Mouse (Mus musculus) stomach, postnatal 0 days (tissue): ENCODE measurements around the gene Tgfbr3. TPM values are rescaled to one million over a fixed set of nuclear protein-coding genes. Genes with fewer than 3 reads are reported as not detected.

ENCODE experiments used
- ATAC-seq: fragments of 200-750 bp; cut with Nextera tagmentation; 2 replicates; pipeline ENCODE4 v1.8.0; 2017; ENCODE audit not compliant: low FRiP score, low TSS enrichment
- DNase-seq: peaks from one replicate; pipeline ENCODE4 v3.0.0-alpha.2; 2016; ENCODE audit warnings: low spot score
- H3K27ac ChIP-seq: fragments of 300-500 bp; sonication (generic); replicated peaks from 2 replicates; pipeline ENCODE4 v1.5.1; 2014; ENCODE audit warnings: mild to moderate bottlenecking, control low read depth
- H3K27me3 ChIP-seq: fragments of 300-500 bp; sonication (generic); 2 replicates; pipeline ENCODE4 v1.6.1; 2014; ENCODE audit warnings: low read length; ENCODE audit not compliant: control insufficient read depth, insufficient read depth
- H3K36me3 ChIP-seq: fragments of 300-500 bp; sonication (generic); 2 replicates; pipeline ENCODE4 v1.6.1; 2014; ENCODE audit warnings: low read length, mixed read lengths; ENCODE audit not compliant: control insufficient read depth, insufficient read depth
- H3K4me1 ChIP-seq: fragments of 300-500 bp; sonication (generic); replicated peaks from 2 replicates; pipeline ENCODE4 v1.6.1; 2014; ENCODE audit warnings: antibody characterized with exemption; ENCODE audit not compliant: control insufficient read depth, insufficient read depth
- H3K4me2 ChIP-seq: fragments of 300-500 bp; sonication (generic); replicated peaks from 2 replicates; pipeline ENCODE4 v1.6.1; 2014; ENCODE audit warnings: low read depth, mild to moderate bottlenecking, control low read depth, moderate library complexity
- H3K4me3 ChIP-seq: fragments of 300-500 bp; sonication (generic); 2 replicates; pipeline ENCODE4 v1.5.1; 2014; ENCODE audit warnings: low read depth, low read length, control low read depth
- H3K9ac ChIP-seq: fragments of 300-500 bp; sonication (generic); 2 replicates; pipeline ENCODE4 v1.6.1; 2014; ENCODE audit warnings: mild to moderate bottlenecking, low read length, control low read depth, mixed read lengths
- H3K9me3 ChIP-seq: fragments of 300-500 bp; sonication (generic); 2 replicates; pipeline ENCODE4 v1.6.1; 2016; ENCODE audit warnings: low read length; ENCODE audit not compliant: control insufficient read depth
- CTCF ChIP-seq: IDR thresholded peaks from 2 replicates; pipeline ENCODE4 v1.5.1; 2016; ENCODE audit warnings: antibody characterized with exemption, low read depth, mild to moderate bottlenecking, moderate library complexity
- EP300 ChIP-seq: optimal IDR thresholded peaks from 2 replicates; pipeline ENCODE3; 2016; ENCODE audit warnings: antibody characterized with exemption
- WGBS: fragments of 180-500 bp; shearing (Covaris S2); extraction: QIAGEN DNeasy Blood & Tissue Kit; methylation state at CpG from one replicate; pipeline ENCODE4 v1.1.7; 2014; 5-methylcytosine and 5-hydroxymethylcytosine counted together
- polyA plus RNA-seq: library from polyadenylated mRNA; unstranded; fragments of >200 nt; fragmentation: Nextera tagmentation; extraction: Ambion mirVana; gene quantifications from 2 replicates; pipeline ENCODE4 v1.2.1, GENCODE M21; 2015

Gene Tgfbr3
- polyA plus RNA-seq, 1 experiment from 2014 or later: 10.6 TPM

GRCm38 (mm10) chr5:107240276-107240675 lies 49.2 kb downstream of the Tgfbr3 start:
- DNase-seq (no peak), ATAC-seq (no peak)
- peaks cover 7% of the 10 kb centered on the region; the same call in 1 of the 2 replicates for H3K4me1 ChIP-seq
- no peak overlapping the region for H3K9ac ChIP-seq
- no peaks in the 10 kb centered on the region for H3K27me3 ChIP-seq
- H3K9me3 ChIP-seq: no peaks in the 10 kb centered on the region
- WGBS: 21% methylated on average over 1 of the region's 1 CpGs
- H3K36me3 ChIP-seq: no peaks in the 10 kb centered on the region
- TF ChIP-seq EP300: no peak
- TF ChIP-seq CTCF: no peak
- H3K4me2 ChIP-seq: no peak overlapping the region
- no peak overlapping the region for H3K27ac ChIP-seq
- H3K4me3 ChIP-seq: no peak overlapping the region

GRCm38 (mm10) chr5:107237971-107238426 lies 51.4 kb downstream of the Tgfbr3 start:
- Histone ChIP-seq H3K27ac (peak overlapping the region; percentile 45; the same call in 1 of the 2 replicates), H3K9ac (no peak overlapping the region), H3K4me2 (no peak overlapping the region), H3K4me3 (no peak overlapping the region), H3K36me3 (no peaks in the 10 kb centered on the region), H3K27me3 (no peaks in the 10 kb centered on the region), H3K4me1 (peaks cover 12% of the 10 kb centered on the region), H3K9me3 (no peaks in the 10 kb centered on the region)
- no peak for DNase-seq
- whole genome bisulfite sequencing: 45% methylated on average over 7 of the region's 7 CpGs
- 0 out of 2 replicates have a peak, but pooled peaks have one; percentile 54 for ATAC-seq
- no peak for TF ChIP-seq CTCF
- no peak for TF ChIP-seq EP300

GRCm38 (mm10) chr5:107236975-107237374 lies 52.5 kb downstream of the Tgfbr3 start:
- no peak for ATAC-seq
- no peak overlapping the region for H3K4me2 ChIP-seq
- no peak for DNase-seq
- no peaks in the 10 kb centered on the region for H3K36me3 ChIP-seq
- H3K4me1 ChIP-seq: peaks cover 12% of the 10 kb centered on the region
- H3K9me3 ChIP-seq: no peaks in the 10 kb centered on the region
- no peaks in the 10 kb centered on the region for H3K27me3 ChIP-seq
- TF ChIP-seq CTCF: no peak
- no peak for TF ChIP-seq EP300
- 47% methylated on average over 6 of the region's 6 CpGs for WGBS
- H3K9ac ChIP-seq: no peak overlapping the region
- H3K27ac ChIP-seq: no peak overlapping the region
- H3K4me3 ChIP-seq: no peak overlapping the region

- H3K27ac ChIP-seq: no peak overlapping the region
- peaks cover 15% of the 10 kb centered on the region for H3K4me1 ChIP-seq
- H3K9me3 ChIP-seq: no peaks in the 10 kb centered on the region
- ATAC-seq: no peak
- H3K27me3 ChIP-seq: no peaks in the 10 kb centered on the region
- no peak for DNase-seq
- 74% methylated on average over 5 of the region's 5 CpGs for WGBS
- no peak overlapping the region for H3K9ac ChIP-seq
- no peaks in the 10 kb centered on the region for H3K36me3 ChIP-seq
- TF ChIP-seq EP300: no peak
- TF ChIP-seq CTCF: no peak
- H3K4me3 ChIP-seq: no peak overlapping the region
- no peak overlapping the region for H3K4me2 ChIP-seq
These were observed 53.4 kb downstream of the Tgfbr3 start for GRCm38 (mm10) chr5:107236039-107236438.

- Histone ChIP-seq H3K27ac (peak overlapping the region; percentile 13), H3K4me3 (no peak overlapping the region), H3K4me1 (peaks cover 11% of the 10 kb centered on the region), H3K27me3 (no peaks in the 10 kb centered on the region), H3K36me3 (no peaks in the 10 kb centered on the region), H3K9ac (peak overlapping the region; percentile 9; the same call in 1 of the 2 replicates), H3K9me3 (no peaks in the 10 kb centered on the region), H3K4me2 (no peak overlapping the region)
- DNase-seq (peak; percentile 12), ATAC-seq (0 out of 2 replicates have a peak, but pooled peaks have one; percentile 37)
- 38% methylated on average over 14 of the region's 14 CpGs for WGBS
- TF ChIP-seq EP300 (no peak), CTCF (no peak)
These were observed 55.8 kb downstream of the Tgfbr3 start for GRCm38 (mm10) chr5:107233366-107234354.

- TF ChIP-seq CTCF (no peak), EP300 (no peak)
- WGBS: 65% methylated on average over 6 of the region's 6 CpGs
- ATAC-seq (no peak), DNase-seq (no peak)
- Histone ChIP-seq H3K27me3 (no peaks in the 10 kb centered on the region), H3K36me3 (no peaks in the 10 kb centered on the region), H3K4me2 (no peak overlapping the region), H3K9ac (no peak overlapping the region), H3K9me3 (no peaks in the 10 kb centered on the region), H3K4me1 (peaks cover 8% of the 10 kb centered on the region), H3K4me3 (no peak overlapping the region), H3K27ac (no peak overlapping the region)
These were observed 59.2 kb downstream of the Tgfbr3 start for GRCm38 (mm10) chr5:107230189-107230588.
